Comparison of ENCODE assay signal across 1 mouse cellular context in genomic region chr2:140163351-140163854, GRCm38 (mm10).
TF ChIP-seq lines count a peak whose summit lies in the region.

No protein-coding gene starts in this region.

TF ChIP-seq in MEL, 35 proteins besides CTCF, POLR2A, EP300 and RAD21 (continued from another document):
- TF ChIP-seq BHLHE40 (IDR thresholded peaks at IDR 0.05; ENCODE audit: borderline replicate concordance, low read depth, low read length) (peak; percentile 99), ZMIZ1 (IDR thresholded peaks at IDR 0.05; ENCODE audit: low read depth, low read length) (peak; percentile 46; the same call in 1 of the 2 replicates), E2F4 (IDR thresholded peaks at IDR 0.05; ENCODE audit: borderline replicate concordance, low read depth, low read length) (no peak), TAL1 (IDR thresholded peaks at IDR 0.05; ENCODE audit: low read length) (peak; percentile 95), MAZ (IDR thresholded peaks at IDR 0.05; ENCODE audit: low read depth, low read length) (no peak; the same call in 1 of the 2 replicates), JUND (IDR thresholded peaks at IDR 0.05; ENCODE audit: low read depth, low read length) (no peak), GATA1 (IDR thresholded peaks at IDR 0.05; ENCODE audit: low read depth, low read length) (peak; percentile 100), MXI1 (IDR thresholded peaks at IDR 0.05; ENCODE audit: low read depth, low read length) (peak; percentile 95), KAT2A (conservative IDR thresholded peaks at IDR 0.05; ENCODE audit: low read depth, low read length) (peak; percentile 42; the same call in 1 of the 2 replicates), MYB (IDR thresholded peaks at IDR 0.05; ENCODE audit: low read depth, low read length) (peak; percentile 54), UBTF (IDR thresholded peaks at IDR 0.05; ENCODE audit: borderline replicate concordance, insufficient read depth, low read depth, low read length) (no peak), ELF1 (IDR thresholded peaks at IDR 0.05; ENCODE audit: low read depth, low read length) (no peak), SIN3A (IDR thresholded peaks at IDR 0.05; ENCODE audit: low read length) (peak; percentile 79), MEF2A (IDR thresholded peaks at IDR 0.05; ENCODE audit: extremely low read depth, insufficient replicate concordance, low read depth, low read length, poor library complexity, severe bottlenecking) (peak; percentile 87; the same call in 1 of the 2 replicates), CHD2 (IDR thresholded peaks at IDR 0.05; ENCODE audit: low read length) (no peak), ZNF384 (IDR thresholded peaks at IDR 0.05; ENCODE audit: low read depth, low read length) (peak; percentile 78), ZC3H11A (IDR thresholded peaks at IDR 0.05; ENCODE audit: low read depth, low read length) (peak; percentile 2; the same call in 1 of the 2 replicates), POLR2AphosphoS5 (IDR thresholded peaks at IDR 0.05; ENCODE audit: borderline replicate concordance, low read depth, low read length) (no peak), MYC (IDR thresholded peaks at IDR 0.05; ENCODE audit: low read depth, low read length) (peak; percentile 91), GABPA (IDR thresholded peaks at IDR 0.05; ENCODE audit: low read depth, low read length) (no peak), CHD1 (IDR thresholded peaks at IDR 0.05; ENCODE audit: low read depth, low read length) (no peak), MAFK (IDR thresholded peaks at IDR 0.05; ENCODE audit: borderline replicate concordance, low read depth, low read length) (peak; percentile 80), MAX (IDR thresholded peaks at IDR 0.05; ENCODE audit: low read length) (peak; percentile 86), RCOR1 (IDR thresholded peaks at IDR 0.05; ENCODE audit: low read depth, low read length) (peak; percentile 100), POLR2AphosphoS2 (IDR thresholded peaks at IDR 0.05; ENCODE audit: low read length) (no peak), ZKSCAN1 (IDR thresholded peaks at IDR 0.05; ENCODE audit: low read depth, low read length) (no peak), USF1 (IDR thresholded peaks at IDR 0.05; ENCODE audit: low read depth, low read length) (no peak), ETS1 (IDR thresholded peaks at IDR 0.05; ENCODE audit: low read depth, low read length) (peak; percentile 94), USF2 (IDR thresholded peaks at IDR 0.05; ENCODE audit: borderline replicate concordance in 1 of 2, insufficient read depth in 1 of 2, low read depth in 1 of 2, low read length in 2 of 2) (no peak), TBP (IDR thresholded peaks at IDR 0.05; ENCODE audit: low read depth, low read length) (0 out of 2 replicates have a peak, but pooled peaks have one; percentile 28), NELFE (IDR thresholded peaks at IDR 0.05; ENCODE audit: low read depth, low read length) (no peak), TCF12 (IDR thresholded peaks at IDR 0.05; ENCODE audit: low read depth, low read length) (peak; percentile 99), HCFC1 (IDR thresholded peaks at IDR 0.05; ENCODE audit: low read depth, low read length) (no peak)
